Mouse (Mus musculus): ENCODE data around the gene Nploc4.

The Nploc4 gene

DNA sequence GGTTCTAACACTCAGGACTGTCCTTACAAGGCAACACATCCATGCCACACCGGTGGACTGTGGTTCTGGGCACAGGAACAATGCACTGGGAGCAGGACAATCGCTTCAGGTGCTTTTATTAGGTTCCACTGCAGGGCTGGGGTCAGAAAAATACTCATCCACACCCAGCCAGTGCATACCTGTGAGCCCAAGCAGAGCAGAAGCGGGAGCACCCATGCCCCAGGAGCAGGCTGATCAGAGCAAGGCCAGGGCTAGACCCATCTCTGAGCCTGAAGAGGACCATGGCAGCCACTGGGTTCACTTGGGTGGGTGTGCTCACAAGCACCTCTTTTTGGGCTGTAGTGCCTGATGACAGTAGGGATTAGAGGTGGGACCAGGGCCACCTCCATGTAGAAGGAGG is 57.2 kb downstream of the Nploc4 start:
- ATAC-seq (ENCODE audit: insufficient number of reproducible peaks, low FRiP score, low TSS enrichment) = no peak

DNA sequence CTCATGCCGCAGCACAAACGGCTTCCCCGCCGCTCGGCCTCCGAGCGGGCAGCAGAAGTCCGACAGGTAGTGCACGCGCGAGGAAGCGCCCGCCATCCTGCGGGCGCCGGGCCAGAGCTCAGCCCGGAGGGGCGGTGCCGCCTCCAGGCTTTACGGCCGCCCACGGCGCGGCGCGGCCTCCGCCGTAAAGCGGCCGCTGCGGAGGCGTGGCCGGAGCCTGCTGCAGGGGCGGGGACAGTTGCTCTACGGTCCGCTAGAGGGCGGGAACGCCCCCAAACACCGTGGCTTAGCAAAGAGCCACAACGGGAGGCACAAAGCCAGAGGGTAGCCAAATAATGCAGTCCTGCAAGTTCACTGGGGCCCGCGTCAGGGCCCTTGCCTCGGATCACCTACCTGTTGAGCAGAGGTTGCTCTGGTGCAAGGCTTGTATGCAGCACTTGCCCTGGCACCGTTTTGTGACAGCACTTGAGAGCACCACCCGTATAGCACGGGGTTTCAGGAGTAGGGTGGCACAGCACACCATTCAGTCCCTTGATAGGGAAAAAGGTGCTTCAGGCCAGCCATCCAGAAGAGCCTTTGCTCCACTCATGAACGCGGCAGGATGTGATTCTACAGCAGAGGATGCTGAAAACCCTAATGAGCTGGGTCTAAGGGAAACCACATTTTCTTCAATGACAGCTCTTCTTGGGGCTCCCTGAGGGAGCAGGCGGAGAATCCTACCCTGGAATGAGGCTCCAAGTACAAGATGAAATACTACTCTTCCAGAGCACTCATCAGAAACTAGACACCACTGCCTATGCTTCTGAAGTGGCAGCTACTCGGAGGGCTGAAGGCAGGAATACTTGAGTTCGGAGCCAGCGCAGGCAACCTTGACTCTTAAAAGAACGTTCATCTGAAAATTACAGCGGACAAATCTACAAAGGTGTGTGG is 58.6 kb downstream of the Nploc4 start, which contains the start of gene Faap100:
Gene Faap100, minus strand, starts transcription at position 154 of the 930 bp plus-strand sequence.
- peak; percentile 67; the same call in 1 of the 2 replicates for ATAC-seq (ENCODE audit: insufficient number of reproducible peaks, low FRiP score, low TSS enrichment)

DNA sequence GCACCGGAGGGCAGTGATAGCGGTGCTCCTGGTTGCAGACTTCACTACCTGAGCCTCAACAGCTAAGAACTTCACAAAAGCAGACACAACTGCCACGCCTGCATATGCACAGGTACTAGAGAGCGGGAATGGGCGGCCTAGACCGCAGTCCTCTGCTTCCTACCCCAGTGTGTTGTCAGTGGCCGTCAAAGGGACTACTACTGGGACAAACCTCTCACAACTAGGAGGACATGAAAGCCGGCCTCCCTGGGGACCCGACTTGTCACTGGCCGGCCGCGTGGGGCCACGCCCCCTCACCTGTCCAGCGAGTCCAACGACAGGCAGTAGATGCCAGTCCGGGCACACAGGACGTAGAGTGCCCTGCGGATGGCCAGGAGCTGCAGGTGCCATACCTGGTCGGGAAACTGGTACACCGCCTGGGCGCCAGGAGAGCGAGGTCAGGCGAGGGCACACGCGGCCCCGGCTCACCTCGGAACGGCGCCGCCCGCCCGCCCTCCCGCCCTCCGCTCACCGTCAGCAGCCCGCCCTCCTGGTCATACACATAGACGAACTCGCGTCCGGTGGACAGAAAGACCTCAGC is 59.4 kb downstream of the Nploc4 start:
- peak; percentile 41; the same call in 1 of the 2 replicates for ATAC-seq (ENCODE audit: insufficient number of reproducible peaks, low FRiP score, low TSS enrichment)

DNA sequence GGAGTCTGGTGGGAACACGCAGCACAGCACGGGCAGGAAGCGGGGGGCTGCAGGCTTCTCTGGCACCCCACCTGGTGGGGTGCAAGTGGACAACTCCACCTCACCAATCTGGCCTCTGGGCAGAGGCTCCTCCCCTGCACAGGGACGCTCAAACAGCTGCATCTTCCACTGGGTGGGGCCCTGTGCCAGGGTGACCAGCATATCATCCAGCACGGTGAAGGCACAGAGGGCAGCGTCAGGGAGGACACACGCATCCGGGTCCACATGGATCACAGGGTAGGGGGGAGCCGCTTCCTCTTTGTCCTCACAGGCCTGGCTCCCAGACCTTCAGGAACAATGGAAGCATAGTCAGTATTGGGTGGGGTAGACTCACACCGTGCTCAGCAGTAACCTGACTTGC is 60.2 kb downstream of the Nploc4 start:
- ATAC-seq (ENCODE audit: insufficient number of reproducible peaks, low FRiP score, low TSS enrichment) = no peak

DNA sequence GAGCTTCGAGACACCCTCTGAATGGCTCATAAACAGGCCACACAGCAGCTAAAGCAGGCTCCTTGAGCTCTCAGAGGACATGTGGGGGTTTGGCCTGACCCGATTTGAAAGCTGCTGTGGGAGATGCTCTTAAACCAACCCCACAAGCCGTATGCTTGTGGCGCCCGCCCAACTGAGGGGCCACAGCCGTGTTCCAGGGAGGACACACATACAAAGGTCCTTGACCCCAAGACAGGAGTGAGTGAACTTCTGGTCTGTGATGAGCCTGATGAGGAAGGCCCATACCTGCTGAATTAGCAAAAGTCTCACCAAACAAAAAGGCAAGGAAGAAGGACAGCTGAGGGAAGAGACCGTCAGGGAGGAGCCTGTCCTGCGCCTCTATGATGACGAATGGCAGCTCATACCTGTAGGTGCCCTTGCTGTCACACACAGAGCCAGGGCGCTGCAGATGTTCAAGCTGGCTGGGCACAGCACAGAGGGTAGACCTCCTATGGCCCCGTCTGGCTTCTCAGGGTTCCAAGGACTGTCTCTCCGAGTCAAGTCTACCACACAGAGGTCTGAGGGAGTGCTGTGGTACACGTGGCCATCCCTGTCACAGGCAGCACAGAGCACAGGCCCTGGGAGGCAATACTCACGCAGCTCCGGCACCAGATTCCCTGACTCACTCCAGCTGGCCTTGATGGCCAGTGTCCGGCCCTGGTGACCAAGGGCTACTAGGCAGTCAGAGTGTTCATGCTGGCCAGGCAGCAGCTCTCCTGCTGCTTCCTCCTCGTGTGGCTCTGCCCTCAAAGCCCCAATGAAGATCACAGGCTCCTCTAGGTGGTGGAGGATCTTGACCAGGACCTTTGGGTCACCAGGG is 61.0 kb downstream of the Nploc4 start:
- no peak for ATAC-seq (ENCODE audit: insufficient number of reproducible peaks, low FRiP score, low TSS enrichment)

DNA sequence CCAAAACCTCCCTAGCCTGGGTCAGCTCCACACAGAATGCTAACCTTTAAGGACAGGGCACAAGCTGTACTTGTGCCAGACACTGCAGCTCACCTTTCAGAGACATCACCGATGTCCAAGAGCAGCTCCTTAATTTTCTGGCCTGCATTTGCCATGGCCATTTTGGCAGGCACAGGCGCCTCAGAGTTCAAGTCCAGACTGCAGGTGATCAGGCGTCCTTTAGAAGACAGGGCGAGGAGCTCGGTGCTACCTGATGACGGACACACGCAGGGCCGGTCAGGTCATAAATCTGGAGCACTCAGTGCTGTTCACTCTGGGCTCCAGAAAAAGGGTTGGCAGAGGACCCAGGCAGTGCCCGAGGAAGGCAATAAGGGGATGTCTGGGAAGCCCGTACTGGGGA is 62.2 kb downstream of the Nploc4 start:
- ATAC-seq (ENCODE audit: insufficient number of reproducible peaks, low FRiP score, low TSS enrichment) = no peak

DNA sequence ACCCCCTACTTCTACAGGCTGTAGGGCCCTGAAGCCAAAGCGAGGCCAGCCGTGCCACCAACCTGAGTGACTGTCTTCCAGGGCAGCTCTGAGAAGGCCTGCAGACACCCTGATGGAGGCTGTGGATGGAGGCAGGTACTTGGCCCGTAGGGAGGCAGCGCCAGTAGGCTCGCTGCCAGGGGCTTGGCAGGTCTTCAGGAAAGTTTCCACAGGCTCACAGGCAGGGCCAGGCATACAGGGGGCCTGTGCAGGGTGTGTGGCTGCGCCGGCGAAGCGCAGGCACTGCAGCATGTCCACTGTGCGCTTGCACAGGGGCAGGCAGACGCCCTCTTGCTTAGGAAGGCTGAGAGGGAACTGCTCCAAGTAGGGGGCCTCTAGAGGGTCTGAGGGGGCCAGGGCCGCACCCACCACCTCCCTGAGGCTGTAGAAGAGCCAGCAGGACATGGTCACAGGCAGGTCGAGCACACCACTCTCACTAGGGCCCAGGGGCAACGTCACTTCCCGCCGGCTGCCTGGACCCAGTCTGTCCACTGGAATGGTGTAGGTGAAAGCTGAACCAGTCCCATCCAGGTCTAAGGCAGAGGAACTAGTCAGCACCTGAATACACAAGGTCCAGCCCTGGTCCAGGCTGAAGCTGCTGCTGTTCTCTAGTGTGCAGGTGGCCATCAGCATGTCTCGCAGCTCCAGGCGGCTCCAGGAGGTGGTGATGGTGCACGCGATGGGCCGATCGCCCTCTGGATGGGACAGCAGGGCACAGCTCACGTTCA is 63.5 kb downstream of the Nploc4 start:
- no peak for ATAC-seq (ENCODE audit: insufficient number of reproducible peaks, low FRiP score, low TSS enrichment)

DNA sequence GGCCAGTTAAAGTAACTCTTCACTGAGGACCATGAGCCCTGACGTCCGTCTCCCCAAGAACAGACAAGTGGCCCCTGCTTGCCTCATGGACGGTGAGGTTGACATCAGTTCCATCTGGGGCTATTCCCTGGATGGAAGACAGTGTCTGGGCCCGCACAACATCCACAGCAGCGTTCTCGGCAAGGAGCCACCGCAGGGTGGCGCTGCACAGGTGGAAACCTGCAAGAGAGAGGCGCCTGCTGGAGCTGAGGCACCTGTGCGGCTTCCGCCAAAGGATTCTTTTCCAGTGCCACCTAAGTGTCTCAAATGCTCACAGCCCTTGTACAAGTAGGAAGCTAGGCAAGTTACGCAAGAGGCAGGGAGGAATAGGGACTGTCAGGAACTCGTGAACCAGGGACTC is 64.5 kb downstream of the Nploc4 start:
- ATAC-seq (ENCODE audit: insufficient number of reproducible peaks, low FRiP score, low TSS enrichment) = no peak

DNA sequence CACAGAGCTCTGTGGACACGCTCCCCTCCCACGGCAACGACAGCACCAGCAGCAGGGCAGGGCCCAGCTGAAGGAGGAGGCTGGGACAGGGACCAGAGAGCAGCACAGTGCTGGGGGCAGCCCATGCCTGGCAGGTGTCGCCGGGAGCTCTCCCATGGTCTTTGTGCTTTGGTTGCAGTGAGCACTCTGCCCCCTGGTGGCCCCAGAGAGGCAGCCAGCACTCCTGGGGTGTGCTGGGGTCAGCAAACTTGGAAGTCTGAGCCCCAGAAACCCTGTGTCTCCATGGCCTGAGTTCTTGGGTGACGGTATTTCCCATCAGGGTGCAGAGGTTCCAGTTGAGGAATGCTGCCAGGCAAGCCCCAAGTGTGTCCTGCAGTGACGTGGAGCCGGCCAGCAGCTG is 67.9 kb downstream of the Nploc4 start:
- ATAC-seq (ENCODE audit: insufficient number of reproducible peaks, low FRiP score, low TSS enrichment) = no peak

DNA sequence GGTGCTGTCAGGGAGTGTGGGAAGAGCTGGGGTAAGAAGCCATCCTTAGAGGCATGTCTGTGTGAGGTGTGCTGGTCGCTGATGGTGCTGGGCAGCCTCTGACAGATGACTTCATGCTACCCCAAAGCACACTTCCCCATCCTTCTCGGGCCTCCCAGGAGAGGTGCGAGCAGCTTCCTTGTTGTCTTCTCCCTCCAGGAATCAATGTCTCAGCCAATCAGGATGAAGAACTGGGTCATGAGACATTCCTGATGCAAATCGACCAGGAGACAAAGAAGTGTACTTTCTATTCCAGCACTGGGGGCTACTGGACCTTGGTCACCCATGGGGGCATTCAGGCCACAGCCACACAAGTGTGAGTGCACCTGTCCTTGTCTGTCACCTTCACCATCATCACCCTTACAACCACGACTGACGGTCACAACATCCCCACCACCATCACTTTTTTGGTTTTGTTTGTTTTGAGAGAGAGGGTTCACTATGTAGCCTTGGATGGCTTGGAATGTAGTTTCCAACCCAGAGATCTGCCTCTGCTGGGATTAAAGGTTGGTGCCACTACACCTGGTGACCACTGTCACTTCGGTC is 71.0 kb downstream of the Nploc4 start:
- no peak for ATAC-seq (ENCODE audit: insufficient number of reproducible peaks, low FRiP score, low TSS enrichment)

DNA sequence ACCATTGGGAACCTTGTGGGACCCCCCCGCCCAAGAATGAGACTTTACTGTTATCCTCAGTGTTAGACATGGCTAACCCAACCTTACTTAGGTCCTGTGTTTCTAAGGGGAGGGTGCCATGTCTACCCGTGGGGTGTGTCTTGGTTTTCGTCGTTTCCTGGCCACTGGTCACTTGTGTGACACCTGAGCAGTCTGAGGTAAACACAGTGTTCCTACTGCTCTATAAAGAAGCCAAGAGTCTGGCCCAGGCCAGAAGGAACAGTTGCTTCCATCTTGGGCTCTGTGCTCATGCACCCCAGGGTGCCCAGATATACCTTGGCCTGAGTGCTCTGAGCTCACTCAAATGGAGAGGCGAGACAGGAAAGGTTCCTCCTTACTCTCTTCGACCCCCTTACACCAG is 74.6 kb downstream of the Nploc4 start:
- ATAC-seq (ENCODE audit: insufficient number of reproducible peaks, low FRiP score, low TSS enrichment) = no peak

DNA sequence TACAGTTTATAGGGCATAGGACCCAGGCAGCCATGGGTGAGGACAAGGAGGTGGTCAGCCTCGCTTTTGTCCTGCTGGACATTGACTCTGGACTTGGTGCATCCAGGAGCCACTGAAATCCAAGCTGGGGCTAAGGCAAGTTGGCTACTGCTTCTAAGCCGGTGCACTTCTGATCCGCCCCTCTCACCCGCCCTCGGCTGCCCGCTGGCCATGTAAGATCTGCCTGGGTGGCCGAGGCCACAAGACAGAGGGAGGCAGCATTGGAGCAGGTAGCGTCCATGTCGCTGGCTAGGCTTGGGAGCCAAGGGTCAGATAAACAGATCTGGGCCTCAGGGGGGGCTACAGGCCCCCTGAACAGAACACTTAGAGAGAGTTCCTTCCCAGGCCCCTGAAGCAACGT is 76.2 kb downstream of the Nploc4 start, which contains the start of gene Fscn2:
Gene Fscn2, plus strand, starts transcription at position 240 of the 400 bp plus-strand sequence.
- ATAC-seq (ENCODE audit: insufficient number of reproducible peaks, low FRiP score, low TSS enrichment) = no peak

DNA sequence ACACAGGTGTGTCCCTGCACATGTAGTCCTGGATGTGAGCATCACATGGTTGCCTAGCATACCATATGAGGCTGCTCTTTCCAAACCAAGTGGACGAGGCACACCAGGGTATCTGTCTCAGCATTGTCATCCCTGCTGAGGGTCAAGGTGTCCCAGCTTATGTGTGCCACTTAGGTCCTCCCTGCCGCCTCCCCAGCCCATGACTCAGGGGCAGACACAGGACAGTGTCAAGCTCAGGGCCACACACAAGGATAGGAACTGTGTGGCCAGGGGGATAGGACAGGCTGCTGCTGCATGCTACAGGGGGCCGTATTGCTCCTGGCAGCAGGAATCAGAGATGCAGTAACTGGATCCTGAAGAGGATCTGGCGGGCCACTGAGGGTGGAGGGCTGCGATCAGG is 76.8 kb downstream of the Nploc4 start:
- ATAC-seq (ENCODE audit: insufficient number of reproducible peaks, low FRiP score, low TSS enrichment) = no peak

DNA sequence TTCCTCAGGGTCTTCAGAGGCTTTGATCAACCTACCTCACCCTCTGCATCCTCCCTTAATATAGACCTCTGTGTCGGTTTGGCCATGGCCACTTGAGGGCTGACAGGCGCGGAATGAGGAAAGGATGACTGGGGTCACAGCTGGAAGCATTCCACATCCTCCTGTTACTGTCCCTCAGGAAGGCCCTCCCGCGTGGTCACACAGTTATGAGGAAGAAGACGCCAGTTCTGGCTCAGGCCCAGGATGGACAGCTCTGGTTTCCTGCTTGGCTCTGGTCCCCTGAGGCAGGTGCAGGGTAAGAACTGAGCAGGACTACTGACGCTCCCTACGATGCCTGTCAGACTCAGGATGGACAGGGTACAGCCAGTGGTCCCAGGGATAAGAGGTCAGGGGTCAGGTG is 77.4 kb downstream of the Nploc4 start:
- ATAC-seq (ENCODE audit: insufficient number of reproducible peaks, low FRiP score, low TSS enrichment) = no peak

DNA sequence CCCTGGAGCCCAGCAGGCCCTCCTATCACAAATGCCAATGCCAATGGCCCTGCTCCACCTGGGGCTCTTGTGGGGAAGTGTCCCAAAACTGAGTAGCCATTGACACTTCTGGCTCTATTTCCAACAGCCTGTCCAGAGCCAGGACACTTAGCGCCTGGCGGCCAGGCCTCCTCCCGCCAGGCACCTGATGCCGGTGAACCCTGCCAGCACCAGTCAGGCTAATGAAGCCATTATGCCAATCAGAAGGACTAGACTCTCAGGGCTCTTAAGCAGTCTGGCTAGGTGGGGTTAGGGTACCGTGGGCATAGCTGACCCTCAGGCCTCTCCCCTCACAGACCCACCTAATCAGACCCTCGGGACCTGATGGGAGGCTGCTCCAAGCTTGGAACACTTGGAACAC is 78.1 kb downstream of the Nploc4 start:
- ATAC-seq (ENCODE audit: insufficient number of reproducible peaks, low FRiP score, low TSS enrichment) = peak; percentile 31; the same call in 1 of the 2 replicates

DNA sequence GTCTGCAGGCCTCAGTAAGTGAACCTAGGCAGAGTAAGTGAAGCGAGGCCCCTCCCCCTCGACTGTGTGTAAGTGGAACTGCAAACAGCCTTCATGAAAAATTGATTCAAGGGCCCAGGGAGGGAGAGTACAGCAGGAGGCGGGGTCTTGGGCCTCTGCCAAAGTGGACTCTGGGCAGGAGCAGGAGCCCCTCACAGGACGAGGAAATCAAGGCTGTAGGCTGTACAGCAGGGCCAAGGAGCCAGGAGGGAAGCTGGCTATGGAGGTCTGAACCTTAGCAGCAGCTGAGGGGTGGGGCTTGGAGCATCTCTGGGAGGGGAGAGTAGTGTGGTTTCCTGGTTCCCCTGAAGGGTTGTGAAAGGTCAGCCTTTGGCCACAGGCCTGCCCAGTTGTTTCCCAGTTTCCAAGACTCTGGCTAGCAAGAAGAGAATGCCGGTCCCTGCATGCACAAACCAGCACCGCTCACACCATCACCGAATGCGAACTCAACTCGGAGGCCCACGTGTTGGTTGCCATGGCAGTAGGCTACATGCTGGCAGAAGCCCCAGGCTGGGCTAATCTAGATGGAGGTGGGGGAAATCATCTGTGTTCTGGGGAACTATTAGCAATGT is 79.6 kb downstream of the Nploc4 start:
- no peak for ATAC-seq (ENCODE audit: insufficient number of reproducible peaks, low FRiP score, low TSS enrichment)

DNA sequence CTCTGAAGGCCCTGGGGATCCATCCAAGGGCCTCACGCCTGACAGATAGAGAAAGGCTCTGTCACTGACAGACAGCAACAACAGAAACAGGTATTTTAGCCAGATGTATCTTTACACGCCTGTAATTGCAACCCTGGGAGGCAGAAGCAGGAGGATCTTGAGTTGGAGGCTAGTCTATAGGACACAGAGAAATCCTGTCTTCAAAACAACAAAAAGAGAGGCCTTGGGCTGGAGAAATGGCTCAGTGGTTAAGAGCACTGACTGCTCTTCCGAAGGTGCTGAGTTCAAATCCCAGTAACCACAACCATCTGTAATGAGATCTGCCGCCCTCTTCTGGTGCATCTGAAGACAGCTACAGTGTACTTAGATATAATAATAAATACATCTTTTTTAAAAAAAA is 80.6 kb downstream of the Nploc4 start:
- ATAC-seq (ENCODE audit: insufficient number of reproducible peaks, low FRiP score, low TSS enrichment) = no peak

DNA sequence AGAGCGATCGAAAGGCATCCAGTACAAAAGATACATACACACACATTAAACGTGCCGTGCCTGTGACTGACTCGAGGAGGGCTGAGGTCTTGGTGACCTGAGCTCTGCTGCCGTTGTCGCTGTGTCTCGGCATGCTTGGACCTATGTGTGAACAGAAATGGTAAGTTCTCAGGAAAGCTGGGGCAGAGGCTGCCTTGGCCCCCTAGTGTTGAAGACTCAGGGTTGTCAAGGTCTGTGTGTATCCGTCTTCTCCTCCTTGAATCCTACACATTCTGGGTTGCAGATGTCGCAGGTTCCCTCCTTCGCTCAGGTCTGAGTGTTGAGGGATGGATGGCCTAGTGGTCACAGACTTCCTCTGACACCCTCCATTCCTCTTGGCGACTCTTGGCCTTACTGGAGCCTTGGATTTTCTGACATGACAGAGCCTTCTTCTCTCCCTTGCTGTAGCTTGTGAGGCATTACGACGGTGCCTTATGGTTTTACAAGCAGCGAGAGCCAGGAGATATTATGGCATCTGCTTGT is 81.1 kb downstream of the Nploc4 start:
- ATAC-seq (ENCODE audit: insufficient number of reproducible peaks, low FRiP score, low TSS enrichment) = no peak

Measured in cerebellum, adult (tissue).